Mouse (Mus musculus): ENCODE measurements around the gene Lypd6b.

DNA sequence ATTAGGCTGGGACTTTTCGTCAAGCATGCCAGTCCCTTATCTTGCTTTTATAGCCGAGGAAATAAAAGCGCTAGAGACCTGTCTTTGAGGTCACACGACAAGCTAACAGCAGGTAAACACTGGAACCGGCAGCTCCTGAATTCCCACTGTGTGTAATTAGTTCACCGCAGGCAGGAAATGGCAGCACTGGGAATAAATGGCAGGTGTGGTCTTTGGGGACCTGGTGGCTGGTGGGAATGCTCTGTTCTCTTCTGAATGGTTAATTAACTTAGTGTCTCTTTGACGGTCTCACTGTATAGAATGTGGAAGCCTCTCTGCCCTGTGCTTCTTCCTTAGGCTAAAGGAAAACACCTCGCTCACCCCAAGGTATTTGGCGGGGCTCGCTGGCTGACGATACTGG lies 23.9 kb downstream of the Lypd6b start:
- no peak for TF ChIP-seq CTCF (IDR thresholded peaks at IDR 0.05; ENCODE audit: borderline replicate concordance, extremely low read depth, insufficient read depth, insufficient read length)
- no peak for TF ChIP-seq POLR2A (IDR thresholded peaks at IDR 0.05; ENCODE audit: borderline replicate concordance, extremely low read depth, insufficient read depth, insufficient read length, poor library complexity, severe bottlenecking)
